Mouse (Mus musculus) neural tube, embryonic 10.5 days (tissue): ENCODE data around the gene Usp38.

Source experiments
- DNase-seq: peaks from one replicate; pipeline ENCODE4 v3.0.0-alpha.2; 2017; ENCODE audit warnings: low spot score; ENCODE audit errors: extremely low spot score

The Usp38 gene

DNA sequence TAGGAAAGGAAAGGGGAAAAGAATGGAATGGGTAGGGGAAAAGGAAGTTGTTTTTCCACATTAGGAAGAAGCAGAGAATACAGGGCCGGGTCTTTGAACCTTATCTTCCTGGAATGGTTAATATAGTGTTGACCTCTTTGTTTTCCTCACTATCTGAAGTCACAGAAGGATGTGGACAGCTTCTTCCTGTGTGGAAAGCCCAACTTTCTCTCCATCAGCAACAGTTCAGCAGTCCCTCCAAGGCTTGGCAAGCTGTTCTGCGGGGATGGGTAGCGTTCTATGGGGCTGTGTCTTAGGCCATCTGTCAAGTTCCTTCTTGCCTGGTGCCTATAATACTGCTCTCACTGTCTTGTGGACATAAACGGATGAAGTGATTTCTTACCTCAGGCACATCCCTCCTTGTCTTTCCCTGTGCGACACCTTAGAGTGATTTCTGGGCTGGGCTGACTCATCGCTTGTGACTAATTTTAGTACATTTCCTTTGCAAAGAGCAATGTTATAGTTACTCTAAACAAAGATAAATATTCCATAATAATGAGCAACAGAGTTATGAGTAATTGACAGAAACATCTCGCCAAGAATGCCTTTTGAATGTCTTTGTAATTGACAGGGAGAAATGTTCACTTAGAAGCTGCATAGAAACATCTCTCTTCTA lies 52.7 kb downstream of the Usp38 start:
- DNase-seq = no peak

DNA sequence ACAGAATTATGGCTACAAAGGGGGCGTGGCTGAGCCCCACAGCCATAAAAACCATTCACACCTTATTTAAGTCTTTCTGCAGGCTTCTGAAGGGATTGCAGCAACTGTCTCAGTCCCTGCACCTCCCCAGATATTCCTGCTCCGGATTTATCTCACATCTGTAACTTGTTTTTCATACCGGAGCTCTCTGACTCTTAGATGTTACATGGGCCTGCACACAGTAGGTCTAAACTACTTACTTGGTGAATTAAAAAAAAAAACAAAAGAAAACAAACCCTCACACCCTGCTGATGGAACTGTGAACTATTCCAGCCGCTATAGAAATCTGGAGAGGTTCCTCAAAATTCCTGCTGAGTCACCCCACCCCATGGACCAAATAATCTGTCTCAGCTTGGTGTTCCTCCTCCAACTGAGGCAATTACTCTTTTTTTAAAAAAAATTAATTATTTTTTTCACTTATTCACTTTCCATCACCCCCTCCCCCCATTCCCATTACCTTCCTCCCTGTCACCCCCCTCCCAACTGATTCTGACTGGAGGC lies 53.6 kb downstream of the Usp38 start:
- DNase-seq = no peak

DNA sequence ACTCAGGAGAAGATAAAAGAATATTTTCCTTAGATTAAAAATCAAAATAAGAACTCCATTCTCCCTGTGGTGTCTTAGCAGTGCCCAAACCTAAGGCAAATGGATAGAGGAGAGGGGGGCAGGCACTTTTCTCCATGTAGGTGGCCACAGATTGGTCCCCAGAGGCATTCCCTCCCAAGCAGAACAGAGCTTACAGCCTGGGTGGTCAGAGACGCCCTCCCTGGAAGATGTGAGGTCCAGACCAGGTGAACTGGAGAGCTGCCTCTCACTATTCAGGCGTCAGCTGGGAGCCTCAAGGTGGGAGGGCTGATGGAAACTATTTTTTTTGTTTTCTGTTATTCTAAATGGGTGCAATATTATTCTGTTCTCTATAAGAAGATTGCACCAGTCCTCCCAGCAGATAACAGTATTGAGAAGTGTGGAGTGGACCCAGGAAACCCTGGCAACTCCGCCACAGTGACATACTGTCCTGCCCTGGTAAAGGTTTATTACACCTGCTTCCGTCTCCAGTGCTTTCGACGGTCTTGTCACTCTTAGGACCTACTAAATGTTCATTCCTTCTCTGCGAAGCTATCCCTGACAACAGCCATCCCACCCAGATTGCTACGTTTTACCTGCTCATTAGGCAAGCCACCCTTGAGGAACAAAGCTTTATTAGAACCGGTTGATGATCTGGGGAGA lies 55.0 kb downstream of the Usp38 start:
- DNase-seq = no peak

DNA sequence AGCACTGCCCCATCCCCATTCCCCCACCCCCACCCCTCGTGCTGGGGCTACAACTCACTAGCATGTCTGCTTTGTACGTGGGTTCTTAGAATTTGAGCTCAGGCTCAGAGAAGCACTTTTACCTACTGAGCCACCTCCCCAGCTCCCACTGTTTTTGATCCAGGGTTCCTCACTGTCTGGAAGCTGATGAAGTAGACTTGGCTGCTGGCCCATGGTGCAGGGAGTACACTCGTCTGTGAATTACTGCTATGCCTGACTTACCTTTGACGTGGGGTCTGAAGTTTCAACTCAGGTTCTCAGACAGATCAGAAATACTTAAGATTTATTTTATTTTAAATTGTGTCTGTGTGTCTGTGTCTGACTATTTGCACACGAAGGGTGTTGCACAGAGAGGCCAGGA lies 57.0 kb downstream of the Usp38 start:
- no peak for DNase-seq

DNA sequence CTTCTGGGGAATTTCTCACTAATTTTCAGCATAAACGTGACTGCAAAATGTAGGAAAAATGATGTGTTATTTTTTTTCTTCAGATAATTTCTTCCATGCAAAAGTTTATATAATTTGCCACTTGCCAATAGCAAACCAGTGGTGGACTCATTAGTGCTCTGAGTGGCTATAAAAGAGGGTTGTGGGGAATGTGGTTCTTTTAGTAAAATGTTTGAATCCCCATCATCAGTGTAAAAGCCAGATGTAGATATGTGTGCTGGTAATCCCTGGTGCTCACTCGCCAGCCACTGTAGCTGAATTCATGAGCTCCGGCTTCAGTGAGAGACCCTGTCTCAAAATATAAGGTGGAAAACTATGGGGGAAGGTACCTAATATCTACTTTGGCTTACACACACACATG lies 61.8 kb downstream of the Usp38 start:
- no peak for DNase-seq

DNA sequence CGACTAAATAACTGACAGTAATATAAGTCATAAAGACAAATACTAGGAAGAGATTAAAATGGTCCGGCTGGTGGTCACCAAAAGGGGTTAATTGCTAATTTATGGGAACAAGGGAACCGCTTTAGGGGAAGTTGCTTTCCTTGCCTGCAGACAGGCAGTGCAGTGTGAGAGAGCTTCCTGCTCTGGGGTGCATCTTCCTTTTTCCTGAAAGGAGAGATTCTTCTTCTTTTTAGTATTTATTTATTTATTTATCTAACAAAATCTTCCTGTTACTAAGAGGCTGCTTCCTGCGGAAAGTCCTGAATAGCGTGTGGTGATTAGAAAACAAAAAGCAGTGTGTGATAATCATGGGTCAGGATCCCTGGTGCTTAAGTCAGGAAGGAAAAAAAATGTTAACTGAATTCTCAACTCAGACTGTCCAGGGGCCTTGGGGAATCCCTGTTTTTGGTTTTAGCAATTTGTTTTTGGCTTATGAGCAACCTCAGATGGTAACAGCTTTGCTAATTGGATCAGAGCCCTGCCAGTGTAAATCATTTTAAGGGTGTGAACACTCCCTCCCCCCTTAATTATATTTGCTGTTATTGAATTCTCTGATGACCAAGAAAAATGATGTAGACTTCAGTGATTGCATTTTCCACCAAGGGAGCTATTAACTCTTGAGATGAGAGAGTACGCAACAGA lies 62.4 kb downstream of the Usp38 start:
- no peak for DNase-seq

DNA sequence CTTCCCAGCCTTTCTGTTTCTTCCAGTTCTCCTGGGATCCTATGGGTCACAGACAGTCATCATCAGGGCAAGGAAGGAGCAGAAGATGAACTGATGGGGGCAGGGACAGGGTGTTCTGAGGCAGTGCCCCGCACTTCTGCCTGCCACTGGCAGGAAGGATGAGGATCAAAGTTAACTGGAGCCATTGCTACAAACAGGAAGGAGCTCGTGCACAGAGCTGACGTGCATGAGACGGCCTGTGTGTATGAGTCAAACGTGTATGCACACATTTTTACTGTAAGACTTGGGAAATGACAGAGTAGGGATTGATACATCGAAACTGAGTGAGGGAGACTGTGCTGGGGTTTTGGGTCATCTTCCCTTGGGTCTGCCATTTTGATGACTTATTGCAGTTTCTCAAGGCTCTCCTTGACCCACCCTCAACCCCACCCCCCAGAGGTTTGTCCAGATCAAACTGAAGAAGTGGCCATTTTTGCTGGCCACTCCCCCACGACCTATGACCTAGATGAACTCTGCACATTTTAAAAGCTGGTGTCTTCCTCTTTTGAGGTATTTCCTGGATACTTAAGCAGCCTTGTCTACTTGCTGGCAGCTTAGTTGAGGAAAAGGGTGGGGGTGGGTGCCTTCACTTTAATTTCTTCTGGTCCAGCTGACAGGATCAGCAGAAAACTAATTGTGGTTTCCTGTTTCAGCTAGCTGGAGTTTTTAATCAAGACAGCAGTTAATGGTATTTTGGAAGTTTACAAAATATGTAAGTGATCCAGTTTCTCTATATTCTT lies 66.1 kb downstream of the Usp38 start:
- DNase-seq = no peak

DNA sequence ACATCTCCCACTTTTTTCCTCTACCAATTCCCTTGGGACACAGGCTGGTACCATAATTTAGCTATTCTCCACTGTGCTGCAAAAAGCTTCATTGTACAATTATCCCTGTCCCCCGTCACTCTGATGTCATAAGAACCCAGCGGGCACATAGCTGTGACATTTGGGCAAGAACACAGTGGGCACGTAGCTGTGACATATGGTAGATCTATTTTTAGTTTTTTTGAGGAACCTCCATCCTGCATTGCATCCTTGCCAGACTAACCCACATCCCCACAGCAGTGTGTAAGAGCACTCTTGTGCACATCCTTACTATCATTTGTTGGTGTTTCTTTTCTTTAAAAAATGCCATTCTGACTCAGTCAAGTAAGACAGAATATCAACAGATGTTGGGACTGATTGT lies 71.0 kb downstream of the Usp38 start:
- no peak for DNase-seq

DNA sequence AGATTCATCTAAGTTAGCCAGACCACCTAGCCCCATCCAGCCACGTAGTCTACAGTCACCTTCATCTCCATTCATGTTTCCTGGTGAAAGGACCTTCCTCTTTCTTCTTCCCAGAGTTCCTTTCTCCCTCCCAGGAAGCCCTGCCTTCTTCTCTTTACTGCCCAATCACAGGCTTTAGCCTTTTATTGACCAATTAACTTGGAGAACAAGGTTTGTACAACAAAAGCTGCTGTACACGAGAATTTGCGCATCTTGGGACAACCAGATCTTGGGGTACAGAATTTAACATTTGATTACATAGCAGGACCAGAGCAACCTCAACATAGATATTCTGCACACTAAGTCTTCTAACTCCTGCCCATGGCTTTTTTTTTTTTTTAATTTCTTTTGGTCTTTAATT lies 73.1 kb downstream of the Usp38 start:
- no peak for DNase-seq

DNA sequence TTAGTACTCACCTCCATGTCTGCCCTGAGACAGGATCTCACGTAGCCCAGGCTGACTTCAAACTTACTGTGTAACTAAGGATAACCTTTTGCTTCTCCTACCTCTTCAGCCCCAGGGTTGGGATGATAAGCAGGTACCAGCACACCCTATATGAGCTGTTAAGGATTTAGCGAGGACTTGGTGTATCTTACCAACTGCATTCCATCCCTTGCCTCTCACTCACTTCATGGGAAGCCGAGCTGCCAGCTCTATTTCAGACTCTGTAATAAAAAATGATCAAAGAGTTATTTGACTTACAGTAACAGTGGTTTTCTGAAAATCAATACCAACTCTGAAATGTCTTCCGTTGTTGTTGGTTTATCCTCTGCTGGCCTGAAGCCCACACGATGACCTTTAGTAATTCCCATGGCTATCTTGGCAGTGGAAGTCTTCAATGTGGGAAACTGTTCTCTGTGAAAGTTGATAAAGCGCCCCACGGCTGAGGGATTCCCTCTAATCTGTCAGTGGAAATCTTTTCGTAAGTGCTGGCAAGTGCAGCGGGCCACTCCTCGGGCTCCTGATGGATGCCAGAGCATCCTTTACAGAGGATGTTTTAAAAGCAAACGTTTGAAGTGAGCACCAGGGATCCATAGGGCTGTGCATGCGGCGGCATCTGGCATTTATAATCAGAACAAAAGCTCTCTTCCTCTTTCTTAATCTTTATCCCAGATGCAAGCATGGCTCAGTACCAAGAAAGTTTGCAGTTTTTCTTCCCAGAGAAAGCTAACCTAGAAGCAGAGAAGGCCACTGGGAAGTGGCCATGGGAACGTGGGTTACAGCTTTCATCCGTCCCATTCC lies 76.7 kb downstream of the Usp38 start:
- DNase-seq = no peak
